Mouse (Mus musculus) right cerebral cortex, postnatal 4 days (tissue): ENCODE data around the gene Alk.

Source experiments
- DNase-seq: peaks from one replicate; pipeline ENCODE4 v3.0.0-alpha.2; 2022

Alk gene

DNA sequence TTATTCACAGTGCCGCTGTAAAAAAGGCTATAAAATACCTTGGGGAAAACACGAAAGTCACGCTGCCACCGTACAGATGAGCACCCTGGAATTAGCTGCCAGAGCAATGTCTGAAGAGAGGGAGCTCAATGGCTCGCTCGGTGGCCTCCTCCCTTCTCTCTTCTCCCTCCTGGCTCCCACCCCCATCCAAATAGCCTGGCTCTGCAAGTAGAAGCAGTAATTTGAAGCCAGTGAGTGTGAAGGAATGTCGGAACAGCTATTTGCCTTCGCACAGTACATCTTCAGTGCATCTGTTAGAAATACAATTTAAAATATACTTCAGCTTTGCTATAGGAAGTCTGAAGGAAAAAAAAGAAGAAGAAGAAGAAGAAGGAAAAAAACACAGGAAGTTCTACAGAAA is 208.5 kb downstream of the Alk start:
- no peak for DNase-seq

DNA sequence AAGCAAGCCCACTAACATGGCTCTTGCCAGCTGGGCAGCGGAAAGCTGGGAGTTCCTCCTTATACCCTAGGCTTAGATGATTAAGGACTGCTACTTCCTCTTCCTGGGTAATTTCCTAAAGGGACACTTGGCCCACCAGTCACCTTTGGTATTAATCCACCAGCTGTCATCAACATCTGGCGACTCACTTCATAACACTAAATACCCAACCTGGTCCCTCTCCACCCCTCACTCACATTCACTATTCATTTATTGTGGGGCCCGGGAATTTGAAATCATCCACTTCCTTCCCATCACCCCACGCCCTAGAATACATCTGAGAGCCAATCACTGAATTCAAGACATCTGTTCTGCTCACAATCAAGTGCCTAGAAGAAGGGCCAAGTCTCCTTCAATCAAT is 235.4 kb downstream of the Alk start:
- DNase-seq, result no peak

DNA sequence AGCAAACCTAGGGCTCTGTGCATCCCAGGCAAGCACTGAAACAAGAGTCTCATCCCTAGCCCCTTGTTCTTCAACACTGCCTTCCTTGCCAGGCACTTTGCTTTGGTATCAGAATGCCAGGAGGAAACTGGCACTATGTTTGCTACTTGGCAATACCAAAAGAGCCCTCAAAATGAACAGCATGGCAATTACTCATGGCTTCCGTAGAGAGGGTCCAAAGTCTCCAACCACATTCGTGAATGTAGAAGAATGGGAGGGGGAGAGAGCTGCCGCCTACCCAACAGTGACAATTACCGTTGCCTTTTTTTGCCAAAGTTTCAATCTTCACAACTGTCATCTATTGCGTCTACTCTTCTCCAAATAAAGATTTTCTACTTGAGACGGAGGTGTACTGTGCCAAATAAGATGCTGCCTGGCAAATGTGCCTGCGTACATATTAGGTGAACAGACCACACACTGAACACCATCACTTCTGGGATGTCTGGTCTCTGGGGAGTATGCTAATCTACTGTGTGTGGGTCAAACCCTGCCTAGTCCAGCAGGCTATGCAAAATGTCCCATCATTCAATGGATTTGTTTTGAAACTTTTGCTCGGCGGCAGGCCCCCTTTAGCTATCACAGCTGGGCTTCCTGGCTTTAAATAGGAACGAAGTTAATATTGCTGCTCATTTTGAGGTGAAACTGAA is 241.5 kb downstream of the Alk start:
- no peak for DNase-seq

DNA sequence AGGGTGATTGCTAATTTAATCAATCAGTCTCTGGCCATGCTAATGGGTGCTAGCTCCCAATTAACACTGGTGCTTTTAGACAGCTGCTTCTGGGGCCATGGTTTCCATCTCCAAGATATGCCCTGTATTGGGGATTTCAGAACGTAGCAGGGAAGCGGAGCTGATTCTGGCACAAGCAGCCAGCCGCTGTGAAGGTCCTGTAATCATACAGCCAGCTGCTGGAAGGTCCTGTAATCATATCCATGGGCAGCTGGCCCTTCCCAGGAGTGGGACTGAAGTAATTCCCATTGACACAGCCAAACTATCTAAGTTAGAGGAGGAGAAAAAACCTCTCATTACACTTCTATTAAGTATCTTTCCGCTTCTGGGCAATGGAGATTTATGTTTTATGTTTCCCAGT is 242.5 kb downstream of the Alk start:
- DNase-seq, result no peak

DNA sequence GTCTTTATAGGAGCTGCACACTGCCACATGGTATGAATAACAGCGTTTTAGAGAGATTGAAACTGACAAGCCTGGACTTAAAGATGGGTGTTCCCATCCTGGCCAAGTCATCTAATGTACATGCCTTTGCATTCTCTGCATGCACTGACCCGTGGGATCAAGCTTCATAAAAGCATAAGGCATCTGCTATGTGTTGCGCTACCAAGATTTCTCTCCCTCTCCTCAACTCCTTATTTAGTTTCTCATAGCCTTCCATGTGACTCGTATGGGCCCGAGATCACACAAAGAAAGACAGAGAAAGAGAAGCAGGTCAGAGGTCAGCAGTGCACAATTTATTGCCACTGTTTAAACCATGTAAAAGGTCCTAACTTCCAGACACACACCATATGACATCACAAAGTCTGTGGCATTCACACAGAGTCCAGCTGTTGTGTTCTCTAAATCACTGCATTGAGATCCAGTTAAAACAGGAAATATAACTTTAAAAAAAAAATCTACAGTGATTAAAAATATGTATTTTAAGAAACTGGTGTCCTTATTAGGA is 247.6 kb downstream of the Alk start:
- no peak for DNase-seq

DNA sequence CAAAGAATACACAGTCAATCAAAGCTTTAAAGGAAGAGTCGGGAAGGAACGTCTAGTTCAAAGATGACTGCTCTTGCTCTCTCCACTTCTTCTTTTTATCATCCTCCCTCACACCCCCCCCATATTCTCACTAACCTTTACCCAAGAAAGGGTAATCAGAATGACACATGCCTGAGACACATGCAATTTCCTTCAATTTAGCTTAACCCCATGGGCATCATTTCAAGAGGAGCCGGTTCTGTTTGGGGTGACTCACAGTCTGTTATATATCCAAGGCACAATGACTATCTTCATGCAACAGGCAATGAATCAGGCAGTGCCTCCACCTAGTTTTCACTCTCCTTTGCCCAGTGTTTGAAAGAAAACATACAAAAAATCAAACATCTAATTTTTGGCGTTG is 265.0 kb downstream of the Alk start:
- no peak for DNase-seq

DNA sequence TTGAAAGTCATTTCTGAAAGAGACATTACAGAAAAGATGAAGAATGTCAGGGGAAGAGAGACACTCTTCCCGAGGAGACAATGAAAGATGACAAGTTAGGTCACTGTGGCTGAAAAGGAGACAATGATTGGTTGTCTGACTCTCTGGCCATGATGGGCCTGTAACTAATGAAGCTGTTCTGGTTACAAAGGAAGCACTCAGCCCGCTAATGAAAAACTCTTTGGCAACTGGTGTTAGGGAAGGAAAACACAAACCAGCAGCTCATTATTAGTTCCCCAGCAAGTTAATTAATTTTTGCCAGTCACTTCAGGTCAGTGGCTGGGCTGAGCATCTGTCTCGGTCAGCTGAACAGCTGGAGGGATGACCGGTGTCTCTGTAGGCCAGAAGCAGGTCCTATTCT is 271.5 kb downstream of the Alk start:
- no peak for DNase-seq

DNA sequence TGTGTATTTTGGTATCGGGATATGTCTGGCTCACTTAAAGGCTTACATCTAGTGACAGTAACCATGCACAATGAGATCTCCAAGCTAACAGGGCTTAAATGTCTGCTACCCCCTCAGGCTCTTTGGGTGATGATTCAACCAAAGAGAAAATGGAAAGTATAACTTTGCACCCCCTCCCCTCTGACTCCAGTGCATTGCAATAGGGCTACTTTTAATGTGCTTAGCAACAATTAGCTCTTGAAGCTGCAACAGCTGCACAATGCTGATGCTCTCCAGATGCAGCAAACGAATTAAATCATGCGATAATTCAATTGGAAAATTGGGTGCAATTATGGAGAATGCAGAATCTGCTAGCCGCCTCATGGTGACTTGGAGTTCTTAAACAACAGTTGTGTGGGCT is 278.5 kb downstream of the Alk start:
- DNase-seq, result no peak

DNA sequence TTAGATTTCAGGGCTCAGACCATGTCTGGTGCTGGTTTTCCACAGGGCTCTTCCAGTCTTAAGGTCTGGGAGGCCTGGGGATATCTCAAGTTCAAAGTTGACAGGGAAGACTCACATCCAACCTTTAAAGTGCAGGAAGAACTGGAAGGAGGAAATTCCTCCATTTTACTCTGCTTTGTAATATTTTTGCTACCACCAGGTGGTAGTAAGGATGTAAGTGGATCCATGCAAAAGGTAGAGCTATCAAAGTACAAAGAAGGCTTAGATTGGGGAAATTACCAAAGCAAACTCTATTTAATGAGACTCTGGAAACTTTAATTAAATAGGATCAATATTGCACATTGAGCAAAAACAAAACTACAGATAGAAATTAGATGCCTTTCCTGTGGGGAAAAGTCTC is 284.9 kb downstream of the Alk start:
- no peak for DNase-seq

DNA sequence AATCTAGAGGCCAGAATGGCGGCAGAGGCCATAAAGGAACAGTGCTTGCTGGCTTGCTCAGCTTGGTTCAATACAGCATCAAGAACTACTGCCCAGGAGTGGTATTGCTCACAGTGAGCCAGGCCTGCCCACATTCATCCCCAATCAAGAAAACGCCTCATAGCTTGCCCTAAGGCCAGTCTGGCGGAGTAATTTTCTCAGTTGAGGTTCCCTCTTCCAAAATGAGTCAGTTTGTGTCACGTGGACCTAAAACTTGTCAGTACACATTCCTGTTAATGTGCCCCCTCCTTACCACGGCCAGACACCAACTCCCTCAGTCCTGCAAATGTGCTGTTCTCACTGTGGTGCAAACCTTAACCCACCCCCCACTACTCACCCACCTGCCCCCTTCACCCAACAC is 304.8 kb downstream of the Alk start:
- DNase-seq, result no peak

DNA sequence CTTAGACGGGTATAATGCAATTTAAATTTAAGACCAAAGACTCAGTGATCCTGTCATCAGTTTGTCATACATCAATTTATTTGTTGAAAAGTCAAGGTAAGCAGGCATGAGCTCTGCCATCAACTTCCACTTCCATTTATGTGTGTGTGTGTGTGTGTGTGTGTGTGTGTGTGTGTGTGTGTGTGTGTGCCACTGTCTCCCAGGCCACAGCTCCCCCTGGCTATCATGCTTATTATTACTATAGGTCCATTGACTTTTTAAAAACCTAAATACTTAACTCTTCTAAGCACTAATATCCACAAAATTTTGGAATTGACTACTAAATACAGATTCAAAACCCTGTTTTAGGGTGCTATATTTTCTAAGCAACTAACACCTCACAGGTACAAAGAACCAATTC is 308.1 kb downstream of the Alk start:
- DNase-seq, result no peak

DNA sequence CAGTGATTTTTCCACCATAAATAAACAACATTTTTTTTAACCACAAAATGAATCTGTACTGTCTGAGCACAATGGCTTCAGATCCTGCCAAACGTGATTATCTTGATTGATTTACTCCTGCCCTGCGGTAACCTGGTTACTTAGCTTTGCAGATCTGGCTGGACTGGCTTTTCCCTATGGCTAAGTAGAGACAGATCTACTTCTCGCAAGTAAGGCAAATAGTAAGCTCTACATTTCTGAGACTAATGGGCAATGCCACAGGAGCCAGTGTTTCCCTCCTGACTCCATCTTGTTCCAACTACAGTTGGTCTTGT is 311.2 kb downstream of the Alk start:
- DNase-seq, result no peak

DNA sequence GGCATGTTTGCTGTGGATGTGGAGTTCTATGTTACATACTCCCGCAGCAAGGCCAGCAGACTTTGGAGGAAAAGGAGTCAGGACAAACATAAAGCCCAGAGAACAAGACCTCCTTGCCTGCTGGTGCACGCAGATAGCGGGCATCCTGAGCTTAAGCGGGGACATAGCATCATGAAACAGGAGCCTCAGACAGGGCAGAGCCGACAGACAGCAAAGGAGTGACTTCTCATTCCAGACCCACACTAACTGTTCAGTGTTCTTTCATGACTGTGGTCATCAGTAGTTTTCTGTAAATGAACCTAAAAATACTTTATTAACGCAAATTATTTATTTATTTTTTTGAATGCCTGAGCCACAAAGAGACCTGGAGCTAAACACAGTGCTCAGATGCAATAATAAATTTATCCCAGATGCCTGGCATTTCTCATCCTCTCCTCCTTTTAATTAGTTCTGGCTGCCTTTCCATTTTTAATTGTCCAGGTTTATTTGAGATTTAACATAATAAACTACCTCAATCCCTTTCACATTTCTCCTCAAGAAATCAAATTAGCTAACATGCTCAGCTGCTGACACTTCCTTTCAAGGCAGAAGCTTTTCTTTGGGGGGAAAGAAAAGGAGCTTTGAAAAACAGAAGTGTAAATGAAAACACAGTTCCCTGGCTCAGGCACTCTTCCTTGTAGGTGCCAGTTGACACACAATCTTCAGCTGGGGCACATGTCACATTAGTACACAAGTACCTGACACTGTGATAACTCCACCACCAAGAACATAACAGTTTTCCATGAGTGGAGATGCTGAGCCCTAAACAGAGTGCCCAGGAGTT is 311.8 kb downstream of the Alk start:
- no peak for DNase-seq

DNA sequence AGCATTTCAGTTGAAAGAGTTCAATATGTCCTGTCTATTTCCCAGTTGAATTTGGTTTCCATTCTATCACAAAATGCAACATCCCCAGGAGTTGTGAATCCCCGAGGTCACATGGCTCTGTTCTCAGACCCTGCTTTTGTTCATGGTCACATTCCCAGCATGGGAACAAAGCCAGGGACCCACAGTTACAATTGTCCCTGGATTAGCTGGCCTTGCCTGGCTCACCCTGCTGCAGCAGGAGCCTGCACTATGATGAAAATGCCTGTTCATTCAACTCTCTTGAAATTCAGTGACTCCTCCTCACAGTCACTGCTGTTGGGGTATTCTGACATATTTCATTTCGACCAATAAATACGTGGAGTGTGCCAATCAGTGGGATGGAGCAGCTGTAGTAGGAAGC is 318.5 kb downstream of the Alk start:
- no peak for DNase-seq

DNA sequence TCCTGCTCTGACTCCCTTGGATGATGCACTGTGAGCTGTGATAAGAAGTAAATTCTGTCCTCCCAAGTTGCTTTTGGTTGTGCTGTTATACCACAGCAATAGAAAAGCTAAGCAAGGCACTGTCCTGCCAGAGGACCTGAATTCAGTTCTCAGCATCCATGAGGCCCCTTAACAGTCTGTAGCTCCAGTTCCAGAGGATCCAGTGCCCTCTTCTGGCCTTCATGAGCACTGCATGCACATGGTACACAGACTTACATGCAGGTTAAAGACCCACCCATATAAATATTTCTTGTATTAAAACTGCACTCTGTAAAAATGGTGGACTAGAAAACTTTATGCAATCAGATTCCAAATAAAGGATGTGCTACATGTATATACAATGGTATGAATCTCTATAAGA is 326.1 kb downstream of the Alk start:
- DNase-seq, result no peak

DNA sequence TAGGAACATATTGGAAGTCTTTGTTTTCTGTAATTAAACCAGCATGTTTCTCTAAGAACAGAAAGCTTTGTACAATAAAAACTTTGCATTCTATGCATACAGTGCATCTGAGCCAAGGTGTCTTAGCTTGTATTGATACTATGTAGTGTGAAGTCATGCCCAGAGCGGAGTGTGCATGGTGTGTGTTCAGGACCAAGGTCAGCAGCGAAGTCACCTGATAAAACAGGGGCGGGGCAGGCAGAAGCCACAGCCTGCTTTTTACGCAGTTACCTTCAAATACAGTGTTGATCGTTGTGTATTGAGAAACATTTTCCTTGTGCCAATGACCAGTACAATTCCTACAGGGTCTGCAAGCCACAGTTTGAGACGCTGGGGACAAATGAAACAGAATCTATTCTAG is 327.6 kb downstream of the Alk start:
- no peak for DNase-seq

DNA sequence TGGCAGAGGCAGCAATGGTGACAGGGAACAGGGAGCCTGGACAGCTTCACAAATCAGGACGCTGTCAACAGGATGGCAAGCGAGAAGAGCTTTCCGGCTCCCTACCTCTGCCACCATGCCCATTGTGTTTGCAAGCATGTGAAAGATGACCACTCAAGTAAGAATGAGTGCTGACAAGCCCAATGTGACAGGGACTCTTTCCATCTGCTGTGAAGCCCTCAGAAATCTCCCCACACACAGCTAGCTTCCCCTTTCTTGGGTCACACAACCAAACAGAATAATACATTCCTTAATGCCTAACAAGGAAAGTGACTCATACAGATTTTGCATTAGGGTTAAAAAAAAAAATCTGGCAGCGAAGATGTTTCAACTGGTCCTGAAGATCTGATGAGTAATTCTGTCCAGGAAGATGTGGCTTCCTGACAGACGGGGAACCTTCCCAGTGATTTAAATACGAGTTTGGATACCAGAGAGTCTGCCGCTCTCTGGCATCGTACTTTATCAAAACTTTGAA is 329.0 kb downstream of the Alk start:
- DNase-seq, result no peak

DNA sequence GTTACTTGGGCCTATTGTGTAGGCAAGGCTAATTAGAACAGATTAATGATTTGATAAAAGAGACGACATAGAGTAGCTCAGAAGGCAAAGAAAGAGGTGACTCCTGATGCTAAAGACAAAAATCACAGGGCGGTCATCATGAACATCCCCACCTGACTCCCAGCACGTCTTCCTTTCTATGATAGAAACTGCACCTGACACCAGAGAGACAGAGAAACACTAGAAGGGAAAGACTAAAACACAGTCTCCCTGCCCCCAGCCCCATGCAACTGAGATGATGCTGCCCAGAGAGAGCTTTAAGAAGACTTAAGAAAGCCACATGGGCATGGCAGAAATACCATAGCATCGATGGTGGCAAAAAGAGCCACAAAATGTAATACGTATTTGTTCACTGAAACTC is 330.2 kb downstream of the Alk start:
- no peak for DNase-seq

DNA sequence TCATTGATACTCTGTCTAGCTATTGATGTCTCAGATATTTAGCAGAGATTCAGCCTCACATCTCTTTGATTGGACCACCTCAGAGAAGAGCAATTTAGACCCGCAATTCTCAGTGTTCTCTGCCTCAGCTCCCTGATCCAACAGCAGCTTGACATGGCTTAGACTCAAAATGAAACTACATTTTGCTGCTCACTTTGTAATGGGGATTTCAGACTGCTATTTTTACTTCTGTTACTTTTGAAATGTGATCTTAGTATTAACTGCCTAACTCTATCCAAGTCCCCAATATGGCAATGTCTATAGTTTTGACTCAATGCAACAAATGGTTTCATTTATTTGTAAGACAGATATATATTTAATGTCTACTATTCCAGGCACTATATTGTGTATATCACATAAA is 332.8 kb downstream of the Alk start:
- no peak for DNase-seq

DNA sequence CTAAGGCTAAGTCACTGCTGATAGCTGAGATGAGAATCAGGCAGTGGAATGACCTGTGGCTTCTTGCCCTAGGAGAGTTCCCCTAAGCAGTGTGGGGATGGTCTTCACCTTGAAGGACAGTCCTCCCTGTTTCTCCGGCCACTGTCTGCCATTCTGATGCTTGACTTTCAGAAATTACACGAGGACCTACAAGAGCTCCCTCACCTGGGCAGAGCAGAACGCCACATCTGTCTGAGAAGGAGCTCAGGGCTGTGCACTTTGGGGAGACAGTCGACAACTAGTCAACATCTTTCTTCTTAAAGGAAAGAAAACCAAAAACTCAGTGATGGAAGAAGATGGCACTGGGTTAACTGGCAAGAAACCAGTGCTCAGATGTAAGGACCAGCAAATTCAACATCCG is 335.9 kb downstream of the Alk start:
- no peak for DNase-seq

DNA sequence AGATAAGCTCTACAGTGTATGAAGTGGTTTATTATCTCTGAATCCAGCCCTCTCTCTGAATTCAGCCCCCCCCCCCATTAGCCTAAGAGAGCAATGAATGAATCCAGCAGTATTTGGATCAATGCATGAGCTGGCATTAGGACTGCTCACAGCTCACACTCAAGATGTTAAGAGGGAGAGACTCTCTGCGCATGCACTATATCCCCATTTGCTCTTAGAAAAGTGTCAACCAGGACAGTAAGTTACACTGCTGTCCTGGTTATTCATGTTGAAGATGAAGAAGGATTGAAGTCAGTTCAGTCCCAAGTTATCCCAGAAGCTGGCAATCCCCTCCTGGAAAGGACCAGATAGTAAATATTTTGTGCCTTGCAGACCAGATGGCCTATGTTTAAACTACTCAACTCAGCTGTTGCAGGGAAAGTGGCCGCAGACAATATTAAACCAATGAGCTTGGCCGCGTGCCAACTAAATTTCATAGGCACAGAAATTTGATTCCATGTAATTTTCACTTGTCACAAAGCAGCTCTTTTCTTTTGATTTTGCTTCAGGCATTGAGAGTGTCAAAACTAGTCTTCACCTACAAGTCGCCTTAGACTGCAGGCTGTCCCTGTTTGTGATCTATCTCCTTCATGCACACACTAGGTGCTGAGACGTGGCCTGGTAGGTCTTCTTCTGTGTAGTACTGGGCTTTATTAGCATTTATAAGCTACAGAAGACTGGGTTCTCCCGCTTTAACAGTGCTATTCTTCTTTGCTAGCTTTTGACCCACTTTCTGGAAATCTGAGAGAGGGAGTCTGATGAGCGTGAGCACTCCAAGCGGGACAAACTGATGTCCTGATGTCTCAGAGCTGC is 339.0 kb downstream of the Alk start:
- DNase-seq, result peak; percentile 64

DNA sequence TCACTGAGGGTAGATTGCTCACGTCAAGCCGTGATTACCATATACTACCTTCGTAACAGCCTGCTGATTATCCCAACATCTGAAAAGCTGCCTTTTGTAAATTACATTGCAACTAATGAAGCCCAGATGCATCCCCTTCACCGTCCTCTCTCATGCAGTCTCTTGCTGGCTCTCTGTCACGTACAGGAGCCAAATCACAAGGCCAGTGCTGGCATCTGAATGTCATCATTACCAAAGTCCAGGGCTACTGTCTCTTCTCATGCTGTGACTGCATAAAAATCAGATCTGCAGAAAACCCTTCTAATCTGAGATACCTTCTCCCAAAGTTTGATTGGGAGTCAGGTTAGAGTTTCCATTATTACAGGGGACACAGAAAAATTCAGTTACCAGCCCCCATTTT is 351.0 kb downstream of the Alk start:
- DNase-seq, result no peak

DNA sequence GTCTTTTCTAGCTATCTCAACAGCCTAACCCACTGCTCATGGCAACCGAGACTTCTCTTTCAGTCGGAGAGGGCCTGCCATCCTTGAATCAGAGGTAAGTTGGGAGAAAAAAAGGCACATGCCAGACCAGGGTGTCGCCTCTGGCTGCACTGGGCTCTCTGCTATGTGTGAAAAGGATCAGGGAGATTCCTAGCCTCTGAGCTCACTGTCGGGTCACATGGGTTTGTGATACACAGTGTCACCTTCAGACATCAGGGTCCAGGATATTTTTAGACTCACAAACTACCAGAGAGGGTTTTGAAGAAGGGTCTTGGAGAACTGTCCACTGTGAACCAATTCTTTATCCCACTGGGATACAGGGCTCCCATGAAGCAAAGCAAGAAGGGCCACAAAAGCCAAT is 352.9 kb downstream of the Alk start:
- DNase-seq, result no peak
